Mouse (Mus musculus): ENCODE results near the gene Il6st. TPM values are rescaled to one million over a fixed set of nuclear protein-coding genes. Genes with fewer than 3 reads are reported as not detected.

Il6st gene
- polyA plus RNA-seq, 1 experiment from 2014 or later = 40.1 TPM

- Histone ChIP-seq H3K36me3 (no peaks in the 10 kb centered on the region), H3K27ac (peak overlapping the region; percentile 52; the same call in 1 of the 2 replicates), H3K27me3 (no peaks in the 10 kb centered on the region), H3K4me2 (peak overlapping the region; percentile 70; the same call in 1 of the 2 replicates), H3K9ac (0 out of 2 replicates have a peak overlapping the region, but pooled peaks have one; percentile 15), H3K4me3 (no peak overlapping the region), H3K9me3 (replicated peaks) (no peaks in the 10 kb centered on the region), H3K4me1 (replicated peaks) (peaks cover 28% of the 10 kb centered on the region)
- WGBS = 82% methylated on average over 3 of the region's 3 CpGs
- ATAC-seq (replicated peaks; ENCODE audit: insufficient number of reproducible peaks, insufficient read depth, low FRiP score, low read depth) = no peak
These were observed 3.0 kb downstream of the Il6st start for GRCm38 (mm10) chr13:112466946-112467255.

- no peak overlapping the region for H3K4me3 ChIP-seq
- peaks cover 28% of the 10 kb centered on the region for H3K4me1 ChIP-seq (replicated peaks)
- no peak overlapping the region for H3K9ac ChIP-seq
- H3K9me3 ChIP-seq (replicated peaks) = no peaks in the 10 kb centered on the region
- no peaks in the 10 kb centered on the region for H3K36me3 ChIP-seq
- no peak overlapping the region for H3K4me2 ChIP-seq
- ATAC-seq (replicated peaks; ENCODE audit: insufficient number of reproducible peaks, insufficient read depth, low FRiP score, low read depth) = no peak
- H3K27me3 ChIP-seq = no peaks in the 10 kb centered on the region
- WGBS = 68% methylated on average over 9 of the region's 9 CpGs
- no peak overlapping the region for H3K27ac ChIP-seq
These were observed 3.5 kb downstream of the Il6st start for GRCm38 (mm10) chr13:112467384-112467783.

- H3K9ac ChIP-seq = no peak overlapping the region
- no peak overlapping the region for H3K4me3 ChIP-seq
- no peaks in the 10 kb centered on the region for H3K9me3 ChIP-seq (replicated peaks)
- ATAC-seq (replicated peaks; ENCODE audit: insufficient number of reproducible peaks, insufficient read depth, low FRiP score, low read depth) = no peak
- no peak overlapping the region for H3K27ac ChIP-seq
- H3K4me1 ChIP-seq (replicated peaks) = peaks cover 34% of the 10 kb centered on the region
- H3K36me3 ChIP-seq = no peaks in the 10 kb centered on the region
- 85% methylated on average over 5 of the region's 5 CpGs for WGBS
- no peak overlapping the region for H3K4me2 ChIP-seq
- no peaks in the 10 kb centered on the region for H3K27me3 ChIP-seq
These were observed 5.6 kb downstream of the Il6st start for GRCm38 (mm10) chr13:112469491-112469890.

GRCm38 (mm10) chr13:112471201-112471600 lies 7.3 kb downstream of the Il6st start:
- Histone ChIP-seq H3K36me3 (peaks cover 11% of the 10 kb centered on the region), H3K4me1 (replicated peaks) (peaks cover 27% of the 10 kb centered on the region), H3K9me3 (replicated peaks) (no peaks in the 10 kb centered on the region), H3K4me3 (no peak overlapping the region), H3K27ac (no peak overlapping the region), H3K4me2 (no peak overlapping the region), H3K27me3 (no peaks in the 10 kb centered on the region), H3K9ac (no peak overlapping the region)
- no peak for ATAC-seq (replicated peaks; ENCODE audit: insufficient number of reproducible peaks, insufficient read depth, low FRiP score, low read depth)
- 85% methylated on average over 9 of the region's 9 CpGs for WGBS

- H3K27ac ChIP-seq = no peak overlapping the region
- H3K27me3 ChIP-seq = no peaks in the 10 kb centered on the region
- WGBS = 84% methylated on average over 19 of the region's 19 CpGs
- ATAC-seq (replicated peaks; ENCODE audit: insufficient number of reproducible peaks, insufficient read depth, low FRiP score, low read depth) = no peak
- no peak overlapping the region for H3K4me3 ChIP-seq
- peaks cover 18% of the 10 kb centered on the region for H3K36me3 ChIP-seq
- no peak overlapping the region for H3K4me2 ChIP-seq
- peaks cover 15% of the 10 kb centered on the region for H3K4me1 ChIP-seq (replicated peaks)
- no peak overlapping the region for H3K9ac ChIP-seq
- H3K9me3 ChIP-seq (replicated peaks) = no peaks in the 10 kb centered on the region
These were observed 8.6 kb downstream of the Il6st start for GRCm38 (mm10) chr13:112472401-112473023.

- 65% methylated on average over 21 of the region's 21 CpGs for WGBS
- Histone ChIP-seq H3K9me3 (replicated peaks) (no peaks in the 10 kb centered on the region), H3K27ac (no peak overlapping the region), H3K36me3 (peaks cover 19% of the 10 kb centered on the region), H3K4me3 (no peak overlapping the region), H3K27me3 (no peaks in the 10 kb centered on the region), H3K4me1 (replicated peaks) (peaks cover 12% of the 10 kb centered on the region), H3K4me2 (no peak overlapping the region), H3K9ac (no peak overlapping the region)
- ATAC-seq (replicated peaks; ENCODE audit: insufficient number of reproducible peaks, insufficient read depth, low FRiP score, low read depth) = no peak
These were observed 10.2 kb downstream of the Il6st start for GRCm38 (mm10) chr13:112473757-112474755.

GRCm38 (mm10) chr13:112479032-112479431 lies 15.2 kb downstream of the Il6st start:
- no peak for ATAC-seq (replicated peaks; ENCODE audit: insufficient number of reproducible peaks, insufficient read depth, low FRiP score, low read depth)
- Histone ChIP-seq H3K36me3 (peaks cover 53% of the 10 kb centered on the region), H3K4me2 (no peak overlapping the region), H3K27ac (no peak overlapping the region), H3K4me1 (replicated peaks) (0 out of 2 replicates have a peak, but pooled peaks cover 4% of the 10 kb centered on the region), H3K27me3 (no peaks in the 10 kb centered on the region), H3K9me3 (replicated peaks) (no peaks in the 10 kb centered on the region), H3K4me3 (no peak overlapping the region), H3K9ac (no peak overlapping the region)
- 70% methylated on average over 7 of the region's 7 CpGs for WGBS

- H3K36me3 ChIP-seq = peaks cover 60% of the 10 kb centered on the region
- no peak overlapping the region for H3K4me2 ChIP-seq
- no peak overlapping the region for H3K4me3 ChIP-seq
- ATAC-seq (replicated peaks; ENCODE audit: insufficient number of reproducible peaks, insufficient read depth, low FRiP score, low read depth) = no peak
- H3K9me3 ChIP-seq (replicated peaks) = no peaks in the 10 kb centered on the region
- no peak overlapping the region for H3K9ac ChIP-seq
- no peak overlapping the region for H3K27ac ChIP-seq
- no peaks in the 10 kb centered on the region for H3K27me3 ChIP-seq
- 88% methylated on average over 15 of the region's 15 CpGs for WGBS
- no peaks in the 10 kb centered on the region for H3K4me1 ChIP-seq (replicated peaks)
These were observed 16.1 kb downstream of the Il6st start for GRCm38 (mm10) chr13:112479926-112480325.

- 88% methylated on average over 5 of the region's 5 CpGs for WGBS
- peaks cover 68% of the 10 kb centered on the region for H3K36me3 ChIP-seq
These were observed 18.7 kb downstream of the Il6st start for GRCm38 (mm10) chr13:112482525-112482924.

GRCm38 (mm10) chr13:112483015-112483414 lies 19.1 kb downstream of the Il6st start:
- H3K9me3 ChIP-seq (replicated peaks) = no peaks in the 10 kb centered on the region
- H3K4me3 ChIP-seq = no peak overlapping the region
- WGBS = 83% methylated on average over 7 of the region's 7 CpGs
- ATAC-seq (replicated peaks; ENCODE audit: insufficient number of reproducible peaks, insufficient read depth, low FRiP score, low read depth) = no peak
- H3K9ac ChIP-seq = no peak overlapping the region
- H3K36me3 ChIP-seq = peaks cover 68% of the 10 kb centered on the region
- H3K4me2 ChIP-seq = no peak overlapping the region
- no peaks in the 10 kb centered on the region for H3K27me3 ChIP-seq
- H3K27ac ChIP-seq = no peak overlapping the region
- no peaks in the 10 kb centered on the region for H3K4me1 ChIP-seq (replicated peaks)

More at GRCm38 (mm10) chr13:112482525-112482924, 18.7 kb downstream of the Il6st start:
- Histone ChIP-seq H3K9me3 (replicated peaks) (no peaks in the 10 kb centered on the region), H3K9ac (no peak overlapping the region), H3K27me3 (no peaks in the 10 kb centered on the region), H3K4me2 (no peak overlapping the region), H3K27ac (no peak overlapping the region), H3K4me1 (replicated peaks) (no peaks in the 10 kb centered on the region), H3K4me3 (no peak overlapping the region)
- no peak for ATAC-seq (replicated peaks; ENCODE audit: insufficient number of reproducible peaks, insufficient read depth, low FRiP score, low read depth)

GRCm38 (mm10) chr13:112486236-112486635 lies 22.4 kb downstream of the Il6st start:
- H3K4me3 ChIP-seq = no peak overlapping the region
- 93% methylated on average over 5 of the region's 5 CpGs for WGBS
- no peak overlapping the region for H3K4me2 ChIP-seq
- ATAC-seq (replicated peaks; ENCODE audit: insufficient number of reproducible peaks, insufficient read depth, low FRiP score, low read depth) = no peak
- H3K27ac ChIP-seq = no peak overlapping the region
- H3K36me3 ChIP-seq = peaks cover 81% of the 10 kb centered on the region
- H3K9ac ChIP-seq = no peak overlapping the region
- no peaks in the 10 kb centered on the region for H3K9me3 ChIP-seq (replicated peaks)
- no peaks in the 10 kb centered on the region for H3K4me1 ChIP-seq (replicated peaks)
- no peaks in the 10 kb centered on the region for H3K27me3 ChIP-seq

All from heart, embryonic 15.5 days (tissue).